Mouse (Mus musculus): ENCODE measurements at regions not wholly inside any gene's neighbourhood (a gene's known extent, or its start where the extent isn't known, plus 50 kb on each side); places are given as distances from the start of the nearest gene placed in this dataset.

DNA sequence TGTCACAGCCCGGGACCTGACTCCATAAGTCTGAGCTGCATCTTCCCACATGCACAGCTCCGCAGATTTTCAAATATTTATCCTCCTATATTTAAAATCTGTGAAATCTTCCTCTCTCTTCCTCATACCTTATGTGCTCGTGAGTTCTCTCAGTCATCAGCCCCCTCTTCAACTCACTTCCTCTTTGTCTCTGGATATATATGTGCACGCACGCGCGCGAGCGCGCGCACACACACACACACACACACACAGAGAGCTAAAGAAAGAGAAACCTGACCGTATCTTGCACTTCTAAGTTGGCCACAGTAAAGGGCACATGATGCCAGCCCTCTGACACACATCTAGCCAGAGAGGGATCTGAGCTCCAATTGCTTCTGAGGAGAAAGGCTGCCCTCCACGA, 159.7 kb upstream of the Sdk2 start:
- TF ChIP-seq CTCF (IDR thresholded peaks at IDR 0.05; ENCODE audit: control insufficient read depth, insufficient read depth, insufficient replicate concordance, low read depth, low read length) (no peak), POLR2A (IDR thresholded peaks at IDR 0.05; ENCODE audit: control insufficient read depth, low read depth, low read length) (no peak)
